Mouse (Mus musculus) kidney, postnatal 0 days (tissue): ENCODE measurements around the gene Clptm1l. TPM values are rescaled to one million over a fixed set of nuclear protein-coding genes. Genes with fewer than 3 reads are reported as not detected.

Experiments
- ATAC-seq: fragments of 200-750 bp; cut with Nextera tagmentation; replicated peaks from 2 replicates; pipeline ENCODE4 v1.8.0; 2017; ENCODE audit warnings: low read depth, moderate number of reproducible peaks, moderate TSS enrichment, moderate library complexity; ENCODE audit not compliant: low FRiP score
- DNase-seq: peaks from one replicate; pipeline ENCODE4 v3.0.0-alpha.2; 2016; ENCODE audit warnings: low spot score
- H3K27ac ChIP-seq: fragments of 300-500 bp; sonication (generic); 2 replicates; pipeline ENCODE4 v1.5.1; 2014; ENCODE audit warnings: mild to moderate bottlenecking
- H3K27me3 ChIP-seq: fragments of 300-500 bp; sonication (generic); 2 replicates; pipeline ENCODE4 v1.6.1; 2014; ENCODE audit warnings: low read length, mixed read lengths; ENCODE audit not compliant: insufficient read depth
- H3K36me3 ChIP-seq: fragments of 300-500 bp; sonication (generic); 2 replicates; pipeline ENCODE4 v1.6.1; 2014; ENCODE audit warnings: low read length, mixed read lengths; ENCODE audit not compliant: insufficient read depth
- H3K4me1 ChIP-seq: fragments of 300-500 bp; sonication (generic); replicated peaks from 2 replicates; pipeline ENCODE4 v1.6.1; 2014; ENCODE audit warnings: antibody characterized with exemption, low read length, mixed read lengths; ENCODE audit not compliant: insufficient read depth
- H3K4me2 ChIP-seq: fragments of 300-500 bp; sonication (generic); 2 replicates; pipeline ENCODE4 v1.6.1; 2014; ENCODE audit warnings: mild to moderate bottlenecking, low read length, moderate library complexity, mixed read lengths
- H3K4me3 ChIP-seq: fragments of 300-500 bp; sonication (generic); replicated peaks from 2 replicates; pipeline ENCODE4 v1.5.1; 2014; ENCODE audit warnings: low read depth, low read length
- H3K9ac ChIP-seq: fragments of 300-500 bp; sonication (generic); 2 replicates; pipeline ENCODE4 v1.6.1; 2014; ENCODE audit warnings: low read depth, low read length
- H3K9me3 ChIP-seq: fragments of 300-500 bp; sonication (generic); replicated peaks from 2 replicates; pipeline ENCODE4 v1.6.1; 2016; ENCODE audit warnings: low read length, inconsistent platforms, mixed read lengths
- CTCF ChIP-seq: IDR thresholded peaks from 2 replicates; pipeline ENCODE4 v1.5.1; 2016; ENCODE audit warnings: antibody characterized with exemption, low read depth, mild to moderate bottlenecking, moderate library complexity
- WGBS: fragments of 180-500 bp; shearing (Covaris S2); extraction: QIAGEN DNeasy Blood & Tissue Kit; methylation state at CpG from one replicate; pipeline ENCODE4 v1.1.7; 2014; 5-methylcytosine and 5-hydroxymethylcytosine counted together
- polyA plus RNA-seq: library from polyadenylated mRNA; unstranded; fragments of >200 nt; fragmentation: Nextera tagmentation; extraction: Ambion mirVana; gene quantifications from 2 replicates; pipeline ENCODE4 v1.2.1, GENCODE M21; 2015

Clptm1l gene
- polyA plus RNA-seq, 1 experiment from 2014 or later, result 123 TPM

DNA sequence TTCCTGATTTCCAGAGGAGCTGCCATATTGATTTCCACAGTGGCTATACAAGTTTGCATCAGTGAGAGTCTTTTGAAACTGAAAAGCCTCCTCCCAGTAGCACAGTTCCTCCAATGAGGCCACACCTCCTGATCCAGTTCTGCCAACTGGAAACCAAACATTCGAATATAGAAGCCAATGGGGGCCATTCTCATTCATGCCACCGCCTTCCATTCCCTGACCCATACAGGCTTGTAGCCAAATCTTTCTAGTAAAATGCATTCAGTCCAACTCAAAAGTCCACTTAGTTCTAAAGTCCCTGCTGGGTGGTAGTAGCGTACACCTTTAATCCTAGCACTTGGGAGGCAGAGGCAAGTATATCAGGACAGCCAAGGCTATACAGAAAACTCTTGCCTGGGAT lies 49.5 kb downstream of the Clptm1l start:
- TF ChIP-seq CTCF, result no peak
- H3K27ac ChIP-seq, result no peak overlapping the region
- no peak overlapping the region for H3K4me3 ChIP-seq
- no peak overlapping the region for H3K9ac ChIP-seq
- WGBS, result 81% methylated on average over 3 of the region's 3 CpGs
- ATAC-seq (no peak), DNase-seq (no peak)
- no peaks in the 10 kb centered on the region for H3K36me3 ChIP-seq
- no peaks in the 10 kb centered on the region for H3K4me1 ChIP-seq
- H3K9me3 ChIP-seq, result no peaks in the 10 kb centered on the region
- H3K4me2 ChIP-seq, result no peak overlapping the region
- no peaks in the 10 kb centered on the region for H3K27me3 ChIP-seq

- Histone ChIP-seq H3K36me3 (no peaks in the 10 kb centered on the region), H3K27ac (no peak overlapping the region), H3K4me1 (no peaks in the 10 kb centered on the region), H3K9me3 (no peaks in the 10 kb centered on the region), H3K9ac (no peak overlapping the region), H3K4me2 (no peak overlapping the region), H3K4me3 (no peak overlapping the region), H3K27me3 (no peaks in the 10 kb centered on the region)
- DNase-seq (no peak), ATAC-seq (no peak)
- no peak for TF ChIP-seq CTCF
- 68% methylated on average over 3 of the region's 3 CpGs for WGBS
Measured at GRCm38 (mm10) chr13:73654976-73655375, 51.2 kb downstream of the Clptm1l start.

DNA sequence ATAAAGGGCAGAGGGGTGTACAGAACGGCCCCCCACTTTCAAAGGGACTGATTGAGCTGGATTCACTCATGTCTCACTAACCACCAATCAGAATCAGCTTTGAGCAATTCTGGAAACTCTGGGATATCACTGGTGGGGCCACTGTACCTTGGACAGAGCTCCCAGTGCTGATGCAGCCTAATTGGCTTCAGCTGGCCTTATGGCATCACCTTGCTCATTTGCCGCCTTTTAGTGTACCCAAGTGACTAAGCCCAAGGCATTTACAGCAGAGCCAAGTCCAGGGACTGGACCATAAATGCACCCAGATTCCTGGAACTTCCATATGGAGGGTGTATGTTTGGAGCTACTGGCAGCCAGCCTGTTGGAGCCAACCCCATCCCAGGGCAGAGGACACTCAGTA lies 55.1 kb downstream of the Clptm1l start:
- no peaks in the 10 kb centered on the region for H3K36me3 ChIP-seq
- no peak for TF ChIP-seq CTCF
- no peak overlapping the region for H3K9ac ChIP-seq
- 32% methylated on average over 2 of the region's 2 CpGs for WGBS
- H3K4me1 ChIP-seq, result no peaks in the 10 kb centered on the region
- H3K27ac ChIP-seq, result no peak overlapping the region
- no peak overlapping the region for H3K4me2 ChIP-seq
- H3K27me3 ChIP-seq, result no peaks in the 10 kb centered on the region
- no peaks in the 10 kb centered on the region for H3K9me3 ChIP-seq
- DNase-seq (no peak), ATAC-seq (no peak)
- no peak overlapping the region for H3K4me3 ChIP-seq

DNA sequence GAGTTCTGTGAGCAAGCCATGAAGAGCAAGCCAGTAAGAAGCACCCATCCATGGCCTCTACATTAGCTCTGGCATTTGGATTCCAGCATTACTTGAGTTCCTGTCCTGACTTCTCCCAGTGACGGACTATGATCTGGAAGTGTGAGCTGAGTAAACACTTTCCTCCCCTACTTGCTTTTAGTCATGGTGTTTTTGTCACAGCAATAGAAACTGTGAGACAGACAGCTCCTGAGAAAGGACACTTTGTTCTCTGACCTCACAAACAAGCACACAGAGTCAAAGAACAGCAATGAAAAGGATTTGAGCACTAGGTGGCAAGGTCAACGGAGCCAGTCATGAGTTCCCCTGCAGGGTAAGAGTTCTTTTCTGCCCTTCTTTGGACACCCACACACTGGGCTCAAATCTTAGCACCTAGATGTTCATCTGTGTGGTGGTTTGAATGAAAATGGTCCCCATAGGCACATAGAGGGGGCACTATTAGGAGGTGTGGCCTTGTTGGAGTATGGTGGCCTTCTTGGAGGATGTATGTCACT lies 56.4 kb downstream of the Clptm1l start:
- TF ChIP-seq CTCF, result no peak
- Histone ChIP-seq H3K9ac (no peak overlapping the region), H3K4me2 (no peak overlapping the region), H3K4me1 (no peaks in the 10 kb centered on the region), H3K4me3 (no peak overlapping the region), H3K36me3 (no peaks in the 10 kb centered on the region), H3K9me3 (no peaks in the 10 kb centered on the region), H3K27me3 (no peaks in the 10 kb centered on the region), H3K27ac (no peak overlapping the region)
- 76% methylated on average over 2 of the region's 2 CpGs for WGBS
- ATAC-seq, result peak; percentile 65; the same call in 1 of the 2 replicates
- DNase-seq, result no peak

Other genes with a start within 250 kb of the Clptm1l start
- gene Lpcat1, start 136.8 kb upstream of the Clptm1l start, polyA plus RNA-seq, result 21.8 and 23.6 TPM in 2 replicates
- gene Slc6a3, start 67.3 kb upstream of the Clptm1l start, polyA plus RNA-seq, result not detected in 2 replicates
- 2.5 and 2.6 TPM in 2 replicates for gene Tert, start 22.9 kb downstream of the Clptm1l start, polyA plus RNA-seq
- 75.5 and 76.6 TPM in 2 replicates for gene Slc6a18, start 74.0 kb downstream of the Clptm1l start, polyA plus RNA-seq
- gene Slc6a19, start 100.9 kb downstream of the Clptm1l start, polyA plus RNA-seq, result 5.7 and 5.9 TPM in 2 replicates
- 14.7 and 16.1 TPM in 2 replicates for gene Slc12a7, start 129.1 kb downstream of the Clptm1l start, polyA plus RNA-seq
- gene Nkd2, start 243.6 kb downstream of the Clptm1l start, polyA plus RNA-seq, result 8.9 and 10.1 TPM in 2 replicates